Mouse (Mus musculus) urinary bladder, adult 18-20 months (tissue): ENCODE measurements around the gene Spata1.

ENCODE experiments used
- DNase-seq, 2 experiments: peaks; one replicate each; pipeline ENCODE4 v3.0.0; 2022; ENCODE audit warnings: low spot score in 2 of 2, mixed read lengths in 2 of 2

Spata1 gene

GRCm38 (mm10) chr3:146419992-146420537 is 79.5 kb downstream of the Spata1 start:
- DNase-seq: no peak

DNA sequence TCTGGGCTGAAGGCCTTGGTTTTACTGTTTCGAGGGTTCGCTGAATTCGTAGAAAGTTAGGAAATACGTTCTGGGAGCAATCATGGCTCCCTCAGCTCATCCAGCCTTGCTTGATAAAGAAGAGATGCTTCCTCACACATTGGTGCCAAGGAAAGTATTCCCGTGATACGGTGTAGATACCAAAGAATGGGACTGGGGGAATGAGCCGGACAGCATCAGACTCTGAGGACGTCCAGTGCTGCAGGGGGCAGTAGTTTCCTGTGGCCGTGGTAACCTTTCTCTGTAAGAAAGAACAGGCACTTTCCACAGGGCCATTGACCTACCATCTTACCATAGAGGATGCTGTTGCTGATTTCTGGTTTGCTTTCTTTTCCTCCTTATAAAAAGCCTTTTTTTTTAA is 80.0 kb downstream of the Spata1 start:
- DNase-seq: no peak

DNA sequence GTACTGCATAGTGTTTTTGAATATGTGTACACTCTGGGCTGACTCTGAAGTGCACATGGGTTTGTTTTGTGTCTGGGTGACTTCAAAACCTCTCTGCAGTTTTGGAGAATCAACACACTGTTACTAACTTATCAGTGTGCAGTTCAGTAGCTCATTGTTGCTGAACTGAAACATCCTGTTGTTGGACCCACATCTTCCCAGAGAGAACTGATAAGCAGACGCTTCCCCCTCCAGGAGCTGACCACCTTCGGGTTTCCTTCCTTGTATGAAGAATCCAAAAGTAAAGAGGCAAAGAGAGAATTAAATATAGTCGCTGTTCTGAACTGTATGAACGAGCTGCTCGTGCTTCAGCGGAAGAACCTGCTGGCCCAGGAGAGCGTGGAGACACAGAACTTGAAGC is 80.7 kb downstream of the Spata1 start:
- DNase-seq: no peak

DNA sequence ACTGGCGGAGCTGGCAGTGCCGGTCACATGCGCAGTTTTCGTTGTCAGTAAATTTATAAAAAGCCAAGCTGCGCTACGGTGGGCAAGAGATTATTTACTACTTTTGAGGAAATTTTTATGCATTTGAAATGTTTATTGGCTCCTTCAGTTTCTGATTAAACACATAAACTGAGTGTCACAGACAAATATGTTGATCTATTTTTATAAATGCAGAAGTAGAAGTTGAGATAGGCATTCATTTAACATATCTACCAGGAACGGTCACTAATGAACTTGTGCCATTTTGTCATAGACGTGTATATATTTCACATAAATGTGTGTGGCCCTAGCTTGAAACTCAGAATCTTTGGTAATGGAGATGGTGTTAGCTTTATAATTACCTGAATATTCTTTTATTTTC is 81.7 kb downstream of the Spata1 start:
- DNase-seq: no peak

DNA sequence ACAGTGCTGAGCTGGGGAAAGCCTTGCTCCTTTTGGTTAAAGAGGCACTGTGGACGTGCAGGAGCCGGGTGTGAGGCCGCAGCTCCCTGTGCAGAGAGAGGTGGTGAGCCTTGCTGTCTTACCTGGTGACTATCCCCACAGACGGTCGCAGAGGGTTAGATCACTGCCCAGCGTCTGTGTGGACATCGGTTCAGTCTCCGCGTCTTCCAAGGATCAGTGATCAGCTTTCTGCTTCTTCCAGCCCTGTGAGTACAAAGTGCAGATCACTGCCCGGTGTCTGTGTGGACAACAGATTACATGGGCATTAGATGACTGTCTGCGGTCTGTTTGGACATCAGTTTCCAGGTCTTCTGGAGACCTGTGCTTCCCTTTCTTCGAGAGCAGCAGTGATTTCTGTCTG is 85.0 kb downstream of the Spata1 start:
- no peak for DNase-seq

DNA sequence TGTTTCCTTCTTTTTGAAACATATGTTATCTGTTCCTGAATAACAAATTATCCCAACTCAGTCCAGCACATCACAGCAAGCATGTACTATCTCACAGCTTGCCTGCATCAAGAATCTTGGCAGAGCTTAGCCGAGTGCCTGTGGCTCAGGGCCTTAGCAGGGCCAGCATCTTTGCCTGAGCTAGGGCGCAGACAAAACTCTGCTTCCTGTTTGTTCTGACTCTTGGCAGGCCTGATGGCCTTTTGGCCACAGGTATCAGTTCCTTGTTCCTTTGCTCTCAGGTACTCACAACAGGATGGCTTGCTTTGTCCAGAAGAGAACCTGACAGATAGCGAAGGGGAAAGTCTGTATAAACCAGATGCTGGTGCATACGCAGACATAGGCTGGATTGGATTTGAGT is 85.6 kb downstream of the Spata1 start:
- DNase-seq: no peak

DNA sequence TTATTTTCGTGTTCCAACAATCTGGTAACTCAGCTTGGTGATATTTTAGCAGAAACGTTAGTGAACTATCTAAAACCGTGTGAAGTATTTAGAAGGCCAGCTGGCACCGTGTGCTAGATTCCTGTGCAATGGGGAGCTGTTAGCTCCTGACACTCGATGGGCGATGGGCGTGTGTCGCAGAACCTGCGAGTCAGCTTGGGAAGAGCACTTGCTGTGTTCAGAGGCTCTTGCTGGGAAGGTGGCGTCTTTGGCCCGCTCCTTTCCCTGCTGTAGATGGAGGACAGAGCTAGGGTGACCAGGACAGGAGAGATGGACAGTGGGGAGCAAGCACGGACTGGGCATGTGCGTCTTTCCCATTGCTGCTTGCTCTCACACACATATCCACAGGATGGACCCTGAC is 86.5 kb downstream of the Spata1 start:
- no peak for DNase-seq

GRCm38 (mm10) chr3:146412480-146412879 is 87.1 kb downstream of the Spata1 start:
- DNase-seq: no peak

DNA sequence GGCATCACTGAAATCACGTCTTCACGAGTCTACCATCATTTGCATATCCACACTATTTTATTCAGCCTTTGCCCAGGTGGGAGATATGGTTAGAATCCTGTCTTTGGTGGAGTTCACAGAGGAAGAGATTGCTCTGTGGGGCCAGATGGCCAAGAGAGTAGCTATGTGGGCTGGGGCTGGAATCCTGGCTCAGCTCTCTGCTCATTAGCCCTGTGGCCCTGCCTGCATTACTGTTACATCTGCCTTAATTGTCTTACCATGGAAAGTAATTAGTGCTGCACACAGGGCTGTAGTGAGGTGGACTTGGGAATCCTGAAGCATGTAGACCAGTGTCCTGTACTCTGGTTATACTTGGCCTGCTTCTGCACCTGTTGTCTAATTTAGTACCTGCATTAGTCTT is 87.5 kb downstream of the Spata1 start:
- DNase-seq: no peak

DNA sequence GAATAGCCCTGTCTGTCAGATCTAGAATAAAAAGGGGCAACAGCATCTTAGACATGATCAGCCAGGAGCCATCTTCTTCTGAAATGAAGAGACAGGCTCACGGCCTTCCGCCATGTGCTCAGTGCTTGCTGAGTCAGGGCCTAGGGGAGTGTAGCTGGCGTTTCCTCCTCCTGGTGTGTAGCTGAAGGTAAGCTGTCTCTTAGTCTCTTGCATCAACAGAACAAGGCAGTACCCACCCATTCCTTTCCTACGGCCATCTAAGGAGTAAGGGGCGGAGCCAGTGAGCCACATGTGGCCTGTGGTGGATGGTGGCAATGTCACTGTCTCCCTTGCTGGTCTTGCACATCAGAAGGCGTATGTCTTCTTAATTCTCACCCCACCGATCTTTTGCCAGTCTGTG is 89.4 kb downstream of the Spata1 start:
- no peak for DNase-seq
